Mouse (Mus musculus) intestine, embryonic 16.5 days (tissue): Measurements from ENCODE around the gene Khsrp. TPM values are rescaled to one million over a fixed set of nuclear protein-coding genes. Genes with fewer than 3 reads are reported as not detected.

ENCODE experiments used
- ATAC-seq: fragments of 200-750 bp; cut with Nextera tagmentation; 2 replicates; pipeline ENCODE4 v1.8.0; 2017; ENCODE audit warnings: moderate TSS enrichment, moderate library complexity
- H3K27ac ChIP-seq: fragments of 300-500 bp; sonication (generic); 2 replicates; pipeline ENCODE4 v1.5.1; 2014; ENCODE audit warnings: mild to moderate bottlenecking, low read length
- H3K27me3 ChIP-seq: fragments of 300-500 bp; sonication (generic); replicated peaks from 2 replicates; pipeline ENCODE4 v1.6.1; 2014; ENCODE audit warnings: low read length, control low read depth, mixed read lengths; ENCODE audit not compliant: control insufficient read depth, insufficient read depth
- H3K36me3 ChIP-seq: fragments of 300-500 bp; sonication (generic); 2 replicates; pipeline ENCODE4 v1.6.1; 2014; ENCODE audit warnings: low read length, control low read depth; ENCODE audit not compliant: control insufficient read depth, insufficient read depth
- H3K4me1 ChIP-seq: fragments of 300-500 bp; sonication (generic); 2 replicates; pipeline ENCODE4 v1.6.1; 2014; ENCODE audit warnings: low read length, control low read depth, mixed read lengths; ENCODE audit not compliant: control insufficient read depth, insufficient read depth
- H3K4me2 ChIP-seq: fragments of 300-500 bp; sonication (generic); 2 replicates; pipeline ENCODE4 v1.6.1; 2014; ENCODE audit warnings: low read depth, low read length, control low read depth
- H3K4me3 ChIP-seq: fragments of 300-500 bp; sonication (generic); 2 replicates; pipeline ENCODE4 v1.5.1; 2014; ENCODE audit warnings: mild to moderate bottlenecking, low read length
- H3K9ac ChIP-seq: fragments of 300-500 bp; sonication (generic); 2 replicates; pipeline ENCODE4 v1.6.1; 2014; ENCODE audit warnings: low read depth, low read length
- H3K9me3 ChIP-seq: fragments of 300-500 bp; sonication (generic); 2 replicates; pipeline ENCODE4 v1.6.1; 2016; ENCODE audit warnings: low read length, control low read depth; ENCODE audit not compliant: control insufficient read depth
- WGBS: fragments of 180-500 bp; shearing (Covaris S2); extraction: QIAGEN DNeasy Blood & Tissue Kit; methylation state at CpG from one replicate; pipeline ENCODE4 v1.1.7; 2014; 5-methylcytosine and 5-hydroxymethylcytosine counted together
- polyA plus RNA-seq: library from polyadenylated mRNA; unstranded; fragments of >200 nt; fragmentation: Nextera tagmentation; extraction: Ambion mirVana; gene quantifications from 2 replicates; pipeline ENCODE4 v1.2.1, GENCODE M21; 2015

Khsrp gene
- polyA plus RNA-seq, 1 experiment from 2014 or later = 15.7 TPM

DNA sequence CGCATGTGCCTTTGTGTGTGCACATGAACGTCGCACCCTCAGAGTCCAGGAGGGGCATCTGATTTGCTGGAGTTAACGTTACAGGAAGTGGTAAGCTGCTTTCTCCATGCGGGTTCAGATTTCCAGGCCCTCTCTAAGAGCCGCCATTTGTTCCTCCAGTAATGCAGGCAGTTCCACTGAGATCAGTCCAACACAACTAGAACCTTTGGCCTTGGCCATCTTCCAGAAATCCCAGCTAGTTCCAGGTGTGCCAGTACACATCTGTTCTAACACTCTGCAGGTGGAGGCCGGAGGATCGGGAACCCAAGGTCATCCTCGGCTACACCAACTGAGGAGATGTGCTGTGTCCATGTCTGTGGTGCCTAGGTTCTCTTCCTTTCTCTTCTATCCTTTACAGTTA, 46.4 kb downstream of the Khsrp start:
- WGBS = 78% methylated on average over 9 of the region's 9 CpGs
- Histone ChIP-seq H3K36me3 (no peaks in the 10 kb centered on the region), H3K4me3 (no peak overlapping the region), H3K27me3 (no peaks in the 10 kb centered on the region), H3K9me3 (no peaks in the 10 kb centered on the region), H3K4me2 (no peak overlapping the region), H3K27ac (no peak overlapping the region), H3K9ac (no peak overlapping the region), H3K4me1 (peaks cover 8% of the 10 kb centered on the region; the same call in 1 of the 2 replicates)
- no peak for ATAC-seq

DNA sequence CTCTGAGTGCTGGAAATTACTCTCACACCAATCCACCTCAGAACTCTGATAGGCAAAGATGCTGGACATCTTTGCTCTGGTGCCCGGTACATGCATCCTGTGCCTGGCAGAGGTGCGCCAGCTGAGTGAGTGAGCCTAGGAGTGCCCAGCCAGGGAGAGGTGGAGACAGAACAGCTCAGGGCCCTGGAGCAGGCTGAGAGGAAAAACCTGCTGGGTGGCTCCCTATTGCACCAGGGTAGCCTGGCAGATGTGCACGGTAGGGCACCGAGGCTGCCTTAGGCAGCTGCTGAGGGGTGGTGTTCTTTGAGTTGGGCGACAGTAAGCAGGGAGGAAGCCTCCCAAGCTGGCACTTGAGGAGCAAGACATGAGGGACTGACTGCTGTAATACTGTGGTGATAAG, 49.3 kb downstream of the Khsrp start, which contains the start of gene Acer1:
TSS of gene Acer1 (minus strand) at position 114 of the 400 bp plus-strand sequence.
- WGBS = 64% methylated on average over 5 of the region's 5 CpGs
- H3K9ac ChIP-seq = peak within 1 kb of the TSS; percentile 32
- no peaks in the 10 kb centered on the region for H3K36me3 ChIP-seq
- H3K4me2 ChIP-seq = peak within 1 kb of the TSS; percentile 24; the same call in 1 of the 2 replicates
- H3K4me1 ChIP-seq = peaks cover 18% of the 10 kb centered on the region
- H3K4me3 ChIP-seq = no peak within 1 kb of the TSS
- no peaks in the 10 kb centered on the region for H3K9me3 ChIP-seq
- no peak for ATAC-seq
- H3K27me3 ChIP-seq = no peaks in the 10 kb centered on the region
- peak within 1 kb of the TSS; percentile 73 for H3K27ac ChIP-seq

DNA sequence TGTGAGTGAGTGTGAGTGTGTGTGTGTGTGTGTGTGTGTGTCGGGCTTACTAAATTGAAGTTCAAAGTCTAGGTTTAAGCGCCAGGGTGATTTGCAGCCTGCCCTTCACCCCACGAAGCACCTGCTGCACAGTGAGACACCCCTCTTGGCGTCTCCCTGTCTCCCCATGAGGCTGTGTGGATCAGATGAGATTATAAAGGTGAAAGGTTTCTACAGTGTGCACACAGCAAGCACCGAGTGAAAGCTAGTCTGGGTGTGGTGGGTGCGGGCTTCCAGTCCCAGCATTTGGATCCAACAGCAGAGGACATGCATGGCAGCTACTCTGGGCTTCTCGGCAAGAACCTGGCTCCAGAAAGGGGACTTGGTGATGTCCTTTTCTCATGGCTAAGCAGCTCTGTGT, 50.3 kb downstream of the Khsrp start:
- ATAC-seq = peak; percentile 84
- H3K27me3 ChIP-seq = no peaks in the 10 kb centered on the region
- peak overlapping the region; percentile 73 for H3K27ac ChIP-seq
- H3K36me3 ChIP-seq = no peaks in the 10 kb centered on the region
- peaks cover 26% of the 10 kb centered on the region for H3K4me1 ChIP-seq
- H3K4me3 ChIP-seq = no peak overlapping the region
- no peak overlapping the region for H3K9ac ChIP-seq
- 60% methylated on average over 7 of the region's 7 CpGs for WGBS
- H3K9me3 ChIP-seq = no peaks in the 10 kb centered on the region
- H3K4me2 ChIP-seq = 0 out of 2 replicates have a peak overlapping the region, but pooled peaks have one; percentile 24

DNA sequence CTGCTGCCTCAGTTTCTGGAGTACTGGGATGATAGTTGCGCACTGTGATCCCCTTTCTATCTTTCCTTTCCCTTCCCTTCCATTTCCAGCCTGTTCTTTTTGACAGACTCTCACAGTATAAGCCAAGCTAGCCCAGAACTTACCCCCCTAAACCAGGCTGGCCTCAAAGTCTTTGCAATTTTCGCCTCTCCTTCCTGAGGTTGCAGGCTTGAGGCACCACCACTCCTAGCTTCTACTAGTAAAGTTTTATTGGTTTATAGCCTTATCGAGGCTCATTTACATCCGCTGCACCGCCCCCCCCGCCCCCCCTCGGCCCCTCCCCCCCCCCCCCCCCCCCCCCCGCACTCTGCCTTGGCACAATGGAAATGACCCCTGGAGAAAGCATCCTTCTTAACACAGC, 51.8 kb downstream of the Khsrp start:
- Histone ChIP-seq H3K9me3 (no peaks in the 10 kb centered on the region), H3K4me3 (no peak overlapping the region), H3K4me1 (peaks cover 28% of the 10 kb centered on the region), H3K9ac (peak overlapping the region; percentile 36; the same call in 1 of the 2 replicates), H3K36me3 (no peaks in the 10 kb centered on the region), H3K27ac (peak overlapping the region; percentile 55), H3K4me2 (0 out of 2 replicates have a peak overlapping the region, but pooled peaks have one; percentile 1), H3K27me3 (no peaks in the 10 kb centered on the region)
- WGBS = 18% methylated on average over 6 of the region's 8 CpGs
- ATAC-seq = peak; percentile 40; the same call in 1 of the 2 replicates

DNA sequence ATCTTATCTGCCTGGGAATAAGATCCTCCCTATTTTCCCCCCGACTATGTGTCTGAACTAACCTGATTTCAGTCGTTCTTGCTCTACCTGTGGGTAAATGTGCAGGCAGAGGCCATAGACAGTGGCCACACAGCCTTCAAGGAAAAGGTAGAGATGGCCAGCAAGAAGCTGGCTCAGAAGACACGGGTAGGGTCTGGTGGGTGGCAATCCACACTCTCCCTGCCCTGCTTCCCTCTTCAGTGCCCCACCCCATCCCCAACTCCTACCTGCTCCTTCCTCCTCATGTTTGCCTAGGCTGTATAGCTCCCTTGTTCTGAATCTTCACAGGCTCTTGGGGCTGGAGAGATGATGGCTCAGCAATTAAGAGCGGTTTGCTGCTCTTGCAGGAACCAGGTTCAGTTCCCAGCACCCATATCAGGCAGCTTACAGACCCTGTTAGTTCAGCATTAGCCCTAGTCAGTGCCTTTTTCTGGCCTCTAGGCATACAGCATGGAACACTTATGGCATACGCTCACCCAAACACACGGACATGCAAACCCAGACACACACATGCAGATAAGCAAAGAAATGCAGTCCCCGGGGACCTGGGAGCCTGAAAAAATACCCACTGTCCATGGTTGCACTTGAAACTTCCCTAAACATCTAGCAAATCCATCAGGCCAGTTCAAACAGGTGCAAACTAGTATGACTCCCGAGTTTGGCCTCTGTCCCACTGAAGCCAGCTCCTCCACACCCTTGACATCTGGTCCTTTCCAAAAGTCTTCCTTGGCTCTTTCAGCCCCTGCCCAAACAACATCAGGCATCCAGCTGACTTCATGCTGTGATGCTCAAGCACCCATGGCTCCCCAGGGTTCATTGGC, 54.6 kb downstream of the Khsrp start:
- Histone ChIP-seq H3K36me3 (no peaks in the 10 kb centered on the region), H3K27ac (peak overlapping the region; percentile 76), H3K9ac (peak overlapping the region; percentile 21; the same call in 1 of the 2 replicates), H3K27me3 (no peaks in the 10 kb centered on the region), H3K4me3 (no peak overlapping the region), H3K4me1 (peaks cover 26% of the 10 kb centered on the region), H3K9me3 (no peaks in the 10 kb centered on the region), H3K4me2 (no peak overlapping the region)
- WGBS = 65% methylated on average over 8 of the region's 8 CpGs
- ATAC-seq = peak; percentile 29

DNA sequence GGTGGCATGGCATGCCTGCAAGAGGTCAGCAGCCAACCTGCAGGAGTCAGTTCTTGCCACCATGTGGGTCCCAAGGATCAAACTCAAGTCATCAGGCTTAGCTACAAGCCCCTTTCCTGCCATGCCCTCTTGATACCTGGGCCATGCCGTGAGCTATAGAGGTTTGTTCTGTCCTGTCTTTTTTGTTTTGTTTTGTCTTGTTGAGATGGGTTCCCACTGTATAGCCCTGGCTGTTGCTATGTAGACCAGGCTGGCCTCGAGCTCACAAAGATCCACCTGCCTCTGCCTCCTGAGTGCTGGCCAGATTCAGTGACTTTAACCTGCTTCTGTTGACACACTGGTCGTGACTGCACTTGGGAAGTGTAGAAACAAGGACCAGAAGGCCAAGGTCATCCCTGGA, 55.9 kb downstream of the Khsrp start:
- Histone ChIP-seq H3K27ac (no peak overlapping the region), H3K4me3 (no peak overlapping the region), H3K4me1 (peaks cover 24% of the 10 kb centered on the region), H3K36me3 (no peaks in the 10 kb centered on the region), H3K4me2 (no peak overlapping the region), H3K9ac (no peak overlapping the region), H3K9me3 (no peaks in the 10 kb centered on the region), H3K27me3 (no peaks in the 10 kb centered on the region)
- WGBS = 74% methylated on average over 3 of the region's 3 CpGs
- no peak for ATAC-seq

DNA sequence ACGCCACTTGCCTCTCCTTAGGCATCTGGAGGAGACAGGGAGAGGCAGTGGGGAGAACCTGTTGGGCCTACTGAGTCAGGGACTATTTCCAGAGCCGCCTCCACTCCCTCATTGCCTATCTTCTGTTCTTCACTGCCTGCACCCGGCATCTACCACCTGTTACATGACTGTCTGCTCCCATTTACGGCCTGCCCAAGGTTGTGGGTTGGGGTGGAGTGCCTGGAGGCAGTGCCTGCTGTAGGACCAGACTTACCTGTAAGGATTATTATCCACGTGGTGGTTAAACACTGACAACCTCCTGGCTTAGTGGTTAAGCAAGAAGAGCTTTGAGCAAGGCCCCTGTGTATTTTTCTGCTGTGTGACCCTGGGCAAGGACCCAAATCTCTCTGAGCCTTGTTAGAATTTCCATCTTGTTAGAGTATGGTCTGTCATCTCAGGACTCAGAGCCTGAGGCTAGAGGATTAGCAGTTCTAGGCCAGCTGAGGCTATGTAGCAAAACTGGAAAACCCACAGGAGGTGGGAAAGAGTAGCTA, 56.5 kb downstream of the Khsrp start:
- Histone ChIP-seq H3K36me3 (no peaks in the 10 kb centered on the region), H3K27me3 (no peaks in the 10 kb centered on the region), H3K4me2 (no peak overlapping the region), H3K9me3 (no peaks in the 10 kb centered on the region), H3K9ac (no peak overlapping the region), H3K27ac (peak overlapping the region; percentile 12; the same call in 1 of the 2 replicates), H3K4me1 (peaks cover 24% of the 10 kb centered on the region), H3K4me3 (no peak overlapping the region)
- ATAC-seq = peak; percentile 54
- WGBS = 52% methylated on average over 5 of the region's 5 CpGs

DNA sequence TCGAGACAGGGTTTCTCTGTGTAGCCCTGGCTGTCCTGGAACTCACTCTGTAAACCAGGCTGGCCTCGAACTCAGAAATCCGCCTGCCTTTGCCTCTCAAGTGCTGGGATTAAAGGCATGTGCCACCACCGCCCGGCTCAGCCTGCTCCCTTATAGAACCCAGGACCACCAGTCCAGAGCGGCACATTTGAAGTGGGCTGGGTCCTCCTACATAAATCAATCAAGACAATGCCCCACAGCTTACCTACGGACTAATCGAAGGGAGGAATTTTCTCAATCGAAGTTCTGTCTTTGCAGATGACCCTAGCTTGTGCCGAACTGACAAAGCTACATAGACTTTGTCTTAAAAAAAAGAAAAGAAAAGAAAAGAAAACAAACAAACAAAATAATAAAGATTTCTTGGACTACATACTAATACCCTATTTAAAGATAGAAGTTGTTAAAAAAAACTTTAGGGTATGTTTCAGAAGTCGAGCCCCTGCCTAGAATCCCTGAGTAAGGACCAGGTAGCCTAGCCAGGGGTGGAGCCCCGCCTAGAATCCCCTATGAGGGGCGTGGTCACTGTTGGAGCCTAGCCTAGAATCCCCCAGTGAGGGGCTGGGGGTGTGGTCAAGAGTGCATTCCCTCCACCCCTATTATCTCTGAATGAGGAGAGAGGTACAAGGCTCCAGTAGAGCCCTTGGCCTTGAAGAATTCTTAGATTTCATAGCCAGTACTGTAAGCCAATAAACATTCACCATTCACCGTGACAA, 57.2 kb downstream of the Khsrp start:
- WGBS = 62% methylated on average over 13 of the region's 14 CpGs
- H3K36me3 ChIP-seq = no peaks in the 10 kb centered on the region
- H3K27me3 ChIP-seq = no peaks in the 10 kb centered on the region
- peak overlapping the region; percentile 12; the same call in 1 of the 2 replicates for H3K27ac ChIP-seq
- no peaks in the 10 kb centered on the region for H3K9me3 ChIP-seq
- peak; percentile 2 for ATAC-seq
- no peak overlapping the region for H3K9ac ChIP-seq
- no peak overlapping the region for H3K4me2 ChIP-seq
- H3K4me3 ChIP-seq = no peak overlapping the region
- peaks cover 23% of the 10 kb centered on the region for H3K4me1 ChIP-seq
